Mouse (Mus musculus) liver, postnatal 0 days (tissue): ENCODE results near the gene Gm14151. TPM values are rescaled to one million over a fixed set of nuclear protein-coding genes. Genes with fewer than 3 reads are reported as not detected.

Experiments used
- ATAC-seq: fragments of 200-750 bp; cut with Nextera tagmentation; 2 replicates; pipeline ENCODE4 v1.8.0; 2017; ENCODE audit warnings: mild to moderate bottlenecking, moderate library complexity
- DNase-seq: peaks from one replicate; pipeline ENCODE4 v3.0.0-alpha.2; 2016
- H3K27ac ChIP-seq: fragments of 300-500 bp; sonication (generic); 2 replicates; pipeline ENCODE4 v1.5.1; 2014; ENCODE audit warnings: antibody characterized with exemption, moderate library complexity, mild to moderate bottlenecking, low read depth
- H3K27me3 ChIP-seq: fragments of 300-500 bp; sonication (generic); 2 replicates; pipeline ENCODE4 v1.6.1; 2014; ENCODE audit warnings: low read length, control low read depth, mixed read lengths; ENCODE audit not compliant: insufficient read depth
- H3K36me3 ChIP-seq: fragments of 300-500 bp; sonication (generic); replicated peaks from 2 replicates; pipeline ENCODE4 v1.6.1; 2014; ENCODE audit warnings: mild to moderate bottlenecking, control low read depth, low read length, moderate library complexity, mixed read lengths; ENCODE audit not compliant: insufficient read depth
- H3K4me1 ChIP-seq: fragments of 300-500 bp; sonication (generic); 2 replicates; pipeline ENCODE4 v1.6.1; 2014; ENCODE audit warnings: antibody characterized with exemption, mild to moderate bottlenecking, control low read depth; ENCODE audit not compliant: insufficient read depth
- H3K4me2 ChIP-seq: fragments of 300-500 bp; sonication (generic); 2 replicates; pipeline ENCODE4 v1.6.1; 2014; ENCODE audit warnings: low read depth, mild to moderate bottlenecking, low read length, moderate library complexity, mixed read lengths
- H3K4me3 ChIP-seq: fragments of 300-500 bp; sonication (generic); 2 replicates; pipeline ENCODE4 v1.5.1; 2014; ENCODE audit warnings: low read depth, low read length
- H3K9ac ChIP-seq: fragments of 300-500 bp; sonication (generic); replicated peaks from 2 replicates; pipeline ENCODE4 v1.6.1; 2014; ENCODE audit warnings: mild to moderate bottlenecking, moderate library complexity
- H3K9me3 ChIP-seq: fragments of 300-500 bp; sonication (generic); 2 replicates; pipeline ENCODE4 v1.6.1; 2016; ENCODE audit warnings: mild to moderate bottlenecking, control low read depth, low read length, mixed read lengths
- CTCF ChIP-seq: sonication (generic); IDR thresholded peaks from 2 replicates; pipeline ENCODE4 v1.5.1; 2016; ENCODE audit warnings: antibody characterized with exemption, low read depth
- EP300 ChIP-seq: IDR thresholded peaks from 2 replicates; pipeline ENCODE4 v1.6.1; 2016; ENCODE audit warnings: antibody characterized with exemption, low read depth, mild to moderate bottlenecking
- WGBS: fragments of 180-500 bp; shearing (Covaris S2); extraction: QIAGEN DNeasy Blood & Tissue Kit; methylation state at CpG from one replicate; pipeline ENCODE4 v1.1.7; 2014; ENCODE audit not compliant: insufficient replicate concordance; 5-methylcytosine and 5-hydroxymethylcytosine counted together
- polyA plus RNA-seq: library from polyadenylated mRNA; unstranded; fragments of >200 nt; fragmentation: Nextera tagmentation; extraction: Ambion mirVana; gene quantifications from 2 replicates; pipeline ENCODE4 v1.2.1, GENCODE M21; 2015

The Gm14151 gene
- polyA plus RNA-seq, 1 experiment from 2014 or later, result not detected

DNA sequence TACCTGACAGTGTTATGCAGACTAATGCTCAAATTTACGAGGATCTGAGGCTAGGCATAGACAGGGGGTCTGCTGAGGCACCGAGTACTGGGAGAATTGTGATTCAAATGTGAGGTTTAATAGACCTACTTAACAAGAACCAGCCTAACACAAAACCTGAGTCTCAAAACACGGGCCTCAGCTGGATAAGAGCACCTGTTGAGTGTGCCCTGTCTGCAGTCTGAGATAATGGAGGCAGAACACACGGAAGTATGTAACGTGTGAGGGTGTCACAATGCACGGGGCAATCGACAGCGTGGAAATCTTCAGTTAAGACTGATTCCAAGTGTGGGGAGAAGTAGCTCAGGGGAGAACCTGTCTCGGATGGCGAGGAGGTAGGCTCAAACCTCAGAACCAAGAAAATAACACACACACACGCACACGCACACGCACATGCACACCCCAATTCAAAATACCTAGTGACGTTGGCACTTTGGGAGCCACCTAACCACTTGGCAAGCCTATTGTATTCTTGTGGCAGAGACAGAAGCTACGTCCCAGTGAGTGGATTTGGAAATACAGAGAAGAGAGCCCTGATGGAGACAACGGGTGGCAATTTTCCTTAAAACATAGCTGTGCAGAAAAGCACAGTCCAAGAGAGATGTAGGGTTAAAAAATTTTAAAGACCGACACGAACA, 54.1 kb downstream of the Gm14151 start:
- Histone ChIP-seq H3K4me2 (peak overlapping the region; percentile 76), H3K36me3 (peaks cover 4% of the 10 kb centered on the region; the same call in 1 of the 2 replicates), H3K4me1 (peaks cover 30% of the 10 kb centered on the region), H3K27ac (peak overlapping the region; percentile 90), H3K9me3 (no peaks in the 10 kb centered on the region), H3K4me3 (peak overlapping the region; percentile 90), H3K9ac (peak overlapping the region; percentile 96), H3K27me3 (no peaks in the 10 kb centered on the region)
- 35% methylated on average over 18 of the region's 18 CpGs for WGBS
- TF ChIP-seq CTCF, result no peak
- TF ChIP-seq EP300, result peak; percentile 94
- peak; percentile 59 for DNase-seq
- peak; percentile 71 for ATAC-seq

DNA sequence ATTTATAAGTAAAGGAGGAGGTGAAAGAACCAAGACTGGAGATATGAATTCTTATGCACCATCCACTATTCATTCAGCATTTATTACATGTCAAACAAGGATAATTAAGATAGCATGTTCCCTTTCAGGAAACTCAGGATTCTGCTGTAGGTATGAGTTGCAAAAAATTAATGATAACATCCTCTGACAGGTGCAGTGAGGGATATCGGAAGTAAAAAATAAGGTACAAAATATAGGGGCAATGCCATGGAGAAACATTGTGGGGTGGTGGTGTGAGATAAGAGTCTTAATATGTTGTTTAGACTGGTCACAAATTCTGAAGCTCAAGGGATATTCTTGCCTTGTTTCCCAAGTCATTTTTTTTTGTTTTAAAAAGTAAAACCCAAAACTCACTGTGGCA, 54.9 kb downstream of the Gm14151 start:
- WGBS, result 76% methylated on average over 1 of the region's 1 CpGs
- H3K36me3 ChIP-seq, result peaks cover 4% of the 10 kb centered on the region; the same call in 1 of the 2 replicates
- H3K4me2 ChIP-seq, result peak overlapping the region; percentile 76
- peak overlapping the region; percentile 90 for H3K27ac ChIP-seq
- DNase-seq (no peak), ATAC-seq (peak; percentile 22)
- peak overlapping the region; percentile 96 for H3K9ac ChIP-seq
- peak overlapping the region; percentile 90 for H3K4me3 ChIP-seq
- no peak for TF ChIP-seq CTCF
- TF ChIP-seq EP300, result peak; percentile 92
- H3K9me3 ChIP-seq, result no peaks in the 10 kb centered on the region
- no peaks in the 10 kb centered on the region for H3K27me3 ChIP-seq
- peaks cover 30% of the 10 kb centered on the region for H3K4me1 ChIP-seq

Other genes with a start within 250 kb of the Gm14151 start
- 24.5 and 25.6 TPM in 2 replicates for gene Abhd12, start 187.6 kb downstream of the Gm14151 start, polyA plus RNA-seq
- gene Gins1, start 186.9 kb downstream of the Gm14151 start, polyA plus RNA-seq, result 16.6 and 18.7 TPM in 2 replicates
- 2.3 and 4.0 TPM in 2 replicates for gene Ninl, start 53.0 kb downstream of the Gm14151 start, polyA plus RNA-seq
- 49.2 and 54.7 TPM in 2 replicates for gene Nanp, start 53.0 kb downstream of the Gm14151 start, polyA plus RNA-seq
- gene Gm14147, start 5.9 kb upstream of the Gm14151 start, polyA plus RNA-seq, result not detected in 2 replicates